Mouse (Mus musculus) MEL (cell line): ENCODE results near the gene Spsb1. TPM values are rescaled to one million over a fixed set of nuclear protein-coding genes. Genes with fewer than 3 reads are reported as not detected.

ENCODE experiments used
- DNase-seq: peaks from one replicate; pipeline ENCODE4 v3.0.0; 2011; ENCODE audit warnings: low read depth, low spot score
- H3K27ac ChIP-seq: 2 replicates; pipeline ENCODE4 v1.5.1; 2012; ENCODE audit warnings: low read depth, mild to moderate bottlenecking, control low read depth, low read length, moderate library complexity; ENCODE audit not compliant: control insufficient read depth
- H3K27me3 ChIP-seq, 2 experiments: fragments of 150-350 bp in 1 of 2; sonication (generic) in 1 of 2; 2 replicates each; pipeline ENCODE4 v1.6.1; 2012; ENCODE audit warnings: low read length in 2 of 2, mild to moderate bottlenecking in 2 of 2, improper control_type of control experiment in 1 of 2, moderate library complexity in 1 of 2; ENCODE audit not compliant: insufficient read depth in 2 of 2, control insufficient read depth in 1 of 2
- H3K36me3 ChIP-seq, 2 experiments: 2 replicates each; pipeline ENCODE4 v1.6.1; 2012 to 2014; ENCODE audit warnings: low read length in 2 of 2, improper control_type of control experiment in 1 of 2, inconsistent platforms in 1 of 2, mild to moderate bottlenecking in 1 of 2; ENCODE audit not compliant: insufficient read depth in 2 of 2, control insufficient read depth in 1 of 2
- H3K4me1 ChIP-seq, 2 experiments: fragments of 150-350 bp in 1 of 2; sonication (generic) in 1 of 2; 2 replicates each; pipeline ENCODE4 v1.6.1; 2012; ENCODE audit warnings: low read length in 2 of 2, improper control_type of control experiment in 1 of 2, mild to moderate bottlenecking in 1 of 2; ENCODE audit not compliant: insufficient read depth in 2 of 2, control insufficient read depth in 1 of 2
- H3K4me3 ChIP-seq, 2 experiments: fragments of 150-350 bp in 1 of 2; sonication (generic) in 1 of 2; 2 replicates each; pipeline ENCODE4 v1.5.1; 2012; ENCODE audit warnings: low read depth in 2 of 2, low read length in 2 of 2, mild to moderate bottlenecking in 2 of 2, moderate library complexity in 2 of 2, control low read depth in 1 of 2, improper control_type of control experiment in 1 of 2; ENCODE audit not compliant: control insufficient read depth in 1 of 2, insufficient read depth in 1 of 2
- H3K79me2 ChIP-seq: 2 replicates; pipeline ENCODE4 v1.6.1; 2012; ENCODE audit warnings: mild to moderate bottlenecking, low read length, moderate library complexity; ENCODE audit not compliant: control insufficient read depth, poor library complexity, insufficient read depth
- H3K9ac ChIP-seq: 2 replicates; pipeline ENCODE4 v1.6.1; 2012; ENCODE audit warnings: low read depth, mild to moderate bottlenecking, control low read depth, low read length, moderate library complexity; ENCODE audit not compliant: control insufficient read depth, poor library complexity, severe bottlenecking
- H3K9me3 ChIP-seq: fragments of 150-350 bp; sonication (generic); replicated peaks from 2 replicates; pipeline ENCODE4 v1.6.1; 2012; ENCODE audit warnings: mild to moderate bottlenecking, low read length, improper control_type of control experiment, moderate library complexity; ENCODE audit not compliant: insufficient read depth
- EP300 ChIP-seq, 2 experiments: IDR thresholded peaks; 2 replicates each; pipeline ENCODE4 v1.6.1; 2011; ENCODE audit warnings: improper control_type of control experiment in 2 of 2, low read length in 2 of 2, low read depth in 1 of 2, mild to moderate bottlenecking in 1 of 2
- ETS1 ChIP-seq: IDR thresholded peaks from 2 replicates; pipeline ENCODE4 v1.6.1; 2012; ENCODE audit warnings: low read depth, mild to moderate bottlenecking, inconsistent platforms, low read length, improper control_type of control experiment, moderate library complexity
- GABPA ChIP-seq: IDR thresholded peaks from 2 replicates; pipeline ENCODE4 v1.6.1; 2012; ENCODE audit warnings: low read depth, mild to moderate bottlenecking, inconsistent platforms, low read length, improper control_type of control experiment, moderate library complexity
- GATA1 ChIP-seq: IDR thresholded peaks from 2 replicates; pipeline ENCODE4 v1.6.1; 2011; ENCODE audit warnings: low read depth, low read length, improper control_type of control experiment
- HCFC1 ChIP-seq: IDR thresholded peaks from 2 replicates; pipeline ENCODE4 v1.6.1; 2012; ENCODE audit warnings: low read depth, mild to moderate bottlenecking, inconsistent platforms, low read length, improper control_type of control experiment, moderate library complexity
- JUND ChIP-seq: IDR thresholded peaks from 2 replicates; pipeline ENCODE4 v1.6.1; 2011; ENCODE audit warnings: low read depth, mild to moderate bottlenecking, improper control_type of control experiment, low read length
- KAT2A ChIP-seq: conservative IDR thresholded peaks from 2 replicates; pipeline ENCODE4 v1.6.1; 2012; ENCODE audit warnings: low read depth, low read length, improper control_type of control experiment, inconsistent platforms
- MAFK ChIP-seq: IDR thresholded peaks from 2 replicates; pipeline ENCODE4 v1.6.1; 2011; ENCODE audit warnings: low read depth, mild to moderate bottlenecking, low read length, improper control_type of control experiment, borderline replicate concordance
- MAZ ChIP-seq: IDR thresholded peaks from 2 replicates; pipeline ENCODE4 v1.6.1; 2012; ENCODE audit warnings: low read depth, mild to moderate bottlenecking, inconsistent platforms, low read length, improper control_type of control experiment
- MEF2A ChIP-seq: IDR thresholded peaks from 2 replicates; pipeline ENCODE4 v1.6.1; 2014; ENCODE audit warnings: low read depth, mild to moderate bottlenecking, inconsistent platforms, low read length, improper control_type of control experiment; ENCODE audit not compliant: poor library complexity, insufficient replicate concordance, severe bottlenecking; ENCODE audit errors: extremely low read depth
- MXI1 ChIP-seq: IDR thresholded peaks from 2 replicates; pipeline ENCODE4 v1.6.1; 2011; ENCODE audit warnings: mild to moderate bottlenecking, low read depth, low read length, improper control_type of control experiment
- MYC ChIP-seq: IDR thresholded peaks from 2 replicates; pipeline ENCODE4 v1.6.1; 2011; ENCODE audit warnings: low read depth, mild to moderate bottlenecking, low read length, improper control_type of control experiment, moderate library complexity
- NELFE ChIP-seq: IDR thresholded peaks from 2 replicates; pipeline ENCODE4 v1.6.1; 2011; ENCODE audit warnings: low read depth, low read length, improper control_type of control experiment
- SIN3A ChIP-seq: IDR thresholded peaks from 2 replicates; pipeline ENCODE4 v1.6.1; 2012; ENCODE audit warnings: low read length, improper control_type of control experiment, inconsistent platforms
- SMC3 ChIP-seq: IDR thresholded peaks from 2 replicates; pipeline ENCODE4 v1.6.1; 2011; ENCODE audit warnings: low read depth, low read length, improper control_type of control experiment
- TAL1 ChIP-seq: IDR thresholded peaks from 2 replicates; pipeline ENCODE4 v1.6.1; 2012; ENCODE audit warnings: mild to moderate bottlenecking, inconsistent platforms, low read length, moderate library complexity, mixed read lengths
- TBP ChIP-seq: IDR thresholded peaks from 2 replicates; pipeline ENCODE4 v1.8.0; 2011; ENCODE audit warnings: low read depth, low read length, improper control_type of control experiment
- TCF12 ChIP-seq: IDR thresholded peaks from 2 replicates; pipeline ENCODE4 v1.6.1; 2014; ENCODE audit warnings: low read depth, mild to moderate bottlenecking, inconsistent platforms, low read length, improper control_type of control experiment, moderate library complexity
- USF1 ChIP-seq: IDR thresholded peaks from 2 replicates; pipeline ENCODE4 v1.6.1; 2014; ENCODE audit warnings: low read depth, mild to moderate bottlenecking, inconsistent platforms, low read length, improper control_type of control experiment, moderate library complexity
- polyA plus RNA-seq, 2 experiments: library from polyadenylated mRNA; stranded (reverse) in 1 of 2; unstranded in 1 of 2; fragments of >175 nt in 1 of 2; fragments of >200 nt in 1 of 2; gene quantifications; 2 replicates each; pipeline versions ENCODE4 v1.2.1 to v1.2.4; 2012; ENCODE audit warnings: low replicate concordance in 2 of 2, low read depth in 1 of 2; ENCODE audit not compliant: insufficient read length in 2 of 2, insufficient read depth in 1 of 2, missing spikeins in 1 of 2
- total RNA-seq: library from RNA; depleted of rRNA; stranded (reverse); fragments of 300-350 nt; gene quantifications from 2 replicates; pipeline ENCODE4 v1.2.3, GENCODE M21; 2012

The Spsb1 gene
- total and polyA plus RNA-seq, 3 experiments = 0.12 to 0.25 TPM; not detected in 1

DNA sequence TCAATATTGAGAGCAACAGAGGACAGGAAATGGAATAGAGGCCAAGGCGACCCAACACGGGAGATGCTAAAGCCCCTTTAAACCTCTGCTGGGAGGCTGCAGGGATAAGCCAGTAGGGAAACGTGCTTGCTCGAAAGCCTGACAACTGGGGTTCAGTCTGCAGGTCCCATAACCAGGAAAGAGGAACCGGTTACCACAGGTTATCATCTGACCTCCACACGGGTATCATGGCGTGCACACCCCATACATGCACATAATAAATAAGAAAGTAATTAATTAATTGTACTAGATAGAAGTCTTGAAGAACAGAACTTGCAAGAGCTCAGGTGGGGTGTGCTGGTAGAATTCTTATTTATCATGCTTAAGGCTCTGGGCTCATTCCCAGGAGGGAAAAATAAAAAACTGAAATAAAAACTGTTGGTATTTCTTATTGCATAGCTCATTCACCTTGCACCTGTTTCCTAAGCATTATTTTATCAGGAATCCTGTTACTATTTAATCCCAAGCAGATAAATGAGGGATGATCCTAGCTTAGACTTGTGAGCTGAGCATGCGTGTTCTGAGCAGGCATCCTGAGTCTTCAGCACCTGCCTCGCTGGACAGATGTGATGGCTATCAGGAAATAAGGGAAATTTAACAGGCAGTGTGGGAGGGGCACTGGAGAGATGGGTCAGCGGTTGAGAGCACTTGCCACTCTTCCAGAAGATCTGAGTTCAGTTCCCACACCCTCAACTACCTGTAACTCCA lies 32.0 kb upstream of the Spsb1 start:
- H3K9me3 ChIP-seq = no peaks in the 10 kb centered on the region
- no peak overlapping the region for H3K9ac ChIP-seq
- no peaks in the 10 kb centered on the region for H3K79me2 ChIP-seq
- H3K27ac ChIP-seq = no peak overlapping the region
- TF ChIP-seq MAZ (no peak), GATA1 (peak; percentile 47; the same call in 1 of the 2 replicates), ETS1 (0 out of 2 replicates have a peak, but pooled peaks have one; percentile 21), JUND (no peak), MEF2A (no peak), EP300 (IDR thresholded peaks at IDR 0.05; ENCODE audit: low read depth in 1 of 2, low read length in 2 of 2) (peak in 1 of 2 experiments; percentile 53; a peak in 2 of 4 replicates), TAL1 (peak; percentile 20; the same call in 1 of the 2 replicates), TCF12 (peak; percentile 65), MAFK (no peak), MXI1 (peak; percentile 52), MYC (peak; percentile 44; the same call in 1 of the 2 replicates), HCFC1 (no peak), SIN3A (no peak; the same call in 1 of the 2 replicates)
- H3K4me1 ChIP-seq = peaks cover 2 to 20% of the 10 kb centered on the region in 2 experiments
- peak; percentile 63 for DNase-seq
- H3K4me3 ChIP-seq = no peak overlapping the region
- H3K36me3 ChIP-seq = peaks cover 0 to 16% of the 10 kb centered on the region in 2 experiments; a peak in 2 of 4 replicates
- H3K27me3 ChIP-seq = no peaks in the 10 kb centered on the region

GRCm38 (mm10) chr4:149983921-149984645 lies 29.2 kb upstream of the Spsb1 start:
- no peak for DNase-seq
- peaks cover 0 to 18% of the 10 kb centered on the region in 2 experiments; a peak in 3 of 4 replicates for H3K4me1 ChIP-seq
- no peak overlapping the region for H3K9ac ChIP-seq
- H3K36me3 ChIP-seq = peaks cover 0 to 14% of the 10 kb centered on the region in 2 experiments; a peak in 2 of 4 replicates
- H3K79me2 ChIP-seq = no peaks in the 10 kb centered on the region
- no peaks in the 10 kb centered on the region for H3K27me3 ChIP-seq
- TF ChIP-seq USF1 (no peak), EP300 (IDR thresholded peaks at IDR 0.05; ENCODE audit: low read depth in 1 of 2, low read length in 2 of 2) (no peak), MXI1 (no peak), SMC3 (no peak), KAT2A (no peak), GABPA (no peak), TBP (no peak), SIN3A (no peak), NELFE (no peak)
- H3K4me3 ChIP-seq = no peak overlapping the region
- no peak overlapping the region for H3K27ac ChIP-seq
- no peaks in the 10 kb centered on the region for H3K9me3 ChIP-seq
